Mouse (Mus musculus) adrenal gland, postnatal 14 days (tissue): ENCODE data around the gene Fam19a3. TPM values are rescaled to one million over a fixed set of nuclear protein-coding genes. Genes with fewer than 3 reads are reported as not detected.
A peak's percentile ranks its signal among the peaks of the same experiment; 100 is the strongest.
"Not testable (repeated sequence)": the region's sequence is repeated elsewhere in the genome, so short reads cannot be mapped to it uniquely, and the experiment has no call there.

Experiments
- DNase-seq: peaks from one replicate; pipeline ENCODE4 v3.0.0; 2021; ENCODE audit warnings: mixed read lengths
- long read RNA-seq, 2 experiments: library from polyadenylated mRNA; stranded (forward); transcript quantifications; one replicate each; pipeline ENCODE4 v2.0.0; 2021
- total RNA-seq: library from RNA; stranded (reverse); gene quantifications from 2 replicates; pipeline ENCODE4 v1.2.3, GENCODE M21; 2021

The Fam19a3 gene
- total RNA-seq: 0.90 and 1.9 TPM in 2 replicates
- long read RNA-seq, experiment 1, partial matches to known transcripts: 1 of 2 reads
- long read RNA-seq, experiment 1, other reads (novel, unspliced or antisense): 1 of 2 reads
- long read RNA-seq, experiment 2: 0 reads

DNA sequence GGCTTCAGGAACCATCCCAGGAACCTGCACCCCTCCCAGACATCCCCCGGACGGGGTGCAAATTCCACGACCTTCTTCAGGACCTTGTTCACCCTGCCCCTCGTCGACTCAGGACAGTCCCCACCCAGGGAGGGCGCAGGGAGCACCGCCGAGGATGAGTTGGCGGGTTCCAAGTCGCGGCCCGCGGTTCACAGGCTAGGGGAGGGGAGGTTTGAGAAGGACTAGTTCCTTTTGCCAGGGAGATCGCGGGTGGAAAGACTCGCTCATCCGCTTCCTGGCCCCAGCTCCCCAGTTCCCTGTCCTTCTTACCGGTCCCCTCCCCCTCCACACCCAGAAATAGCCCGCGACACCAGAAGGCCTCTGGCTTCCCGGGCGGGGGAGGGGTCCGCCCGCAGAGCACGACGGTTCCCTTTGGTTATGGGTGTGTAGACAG lies at the start of gene Fam19a3:
TSS of gene Fam19a3 (minus strand) at position 370 of the 433 bp plus-strand sequence.
- peak; percentile 63 for DNase-seq

DNA sequence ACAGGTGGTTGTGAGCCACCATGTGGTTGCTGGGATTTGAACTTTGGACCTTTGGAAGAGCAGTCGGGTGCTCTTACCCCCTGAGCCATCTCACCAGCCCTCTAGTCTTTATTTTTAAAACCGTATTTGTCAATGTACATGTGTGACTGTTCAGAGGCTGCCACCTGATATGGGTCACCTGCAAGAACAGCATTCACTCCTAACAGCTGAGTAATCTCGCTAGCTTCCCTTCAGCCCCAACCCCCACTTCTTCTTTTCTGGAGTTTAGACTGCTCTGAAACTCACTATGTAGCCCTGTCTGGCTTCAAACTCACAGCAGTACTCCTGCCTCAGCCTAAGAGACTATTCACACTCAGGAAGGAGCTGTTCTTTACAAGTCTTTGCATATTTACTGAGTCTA lies 40.8 kb upstream of the Fam19a3 start:
- DNase-seq: no peak

DNA sequence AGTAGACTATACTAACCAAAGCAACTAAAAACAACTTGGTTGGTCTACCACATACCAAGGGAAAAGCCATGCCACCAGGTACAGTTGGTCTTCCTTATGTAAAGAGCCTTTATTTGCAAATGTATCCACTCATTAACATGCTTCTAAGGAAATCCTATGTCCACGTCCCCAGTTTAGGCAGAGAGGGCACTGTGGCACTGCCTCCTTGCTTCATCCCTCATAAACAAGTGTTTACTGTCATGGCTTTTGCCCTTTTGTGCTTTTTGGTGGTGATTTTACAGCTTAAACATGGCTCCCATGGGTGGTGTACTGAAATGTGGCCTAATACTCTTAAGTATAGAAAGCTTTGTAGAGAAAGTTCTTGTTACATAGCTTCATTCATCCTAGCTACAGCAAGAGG lies 38.8 kb upstream of the Fam19a3 start:
- DNase-seq: no peak

DNA sequence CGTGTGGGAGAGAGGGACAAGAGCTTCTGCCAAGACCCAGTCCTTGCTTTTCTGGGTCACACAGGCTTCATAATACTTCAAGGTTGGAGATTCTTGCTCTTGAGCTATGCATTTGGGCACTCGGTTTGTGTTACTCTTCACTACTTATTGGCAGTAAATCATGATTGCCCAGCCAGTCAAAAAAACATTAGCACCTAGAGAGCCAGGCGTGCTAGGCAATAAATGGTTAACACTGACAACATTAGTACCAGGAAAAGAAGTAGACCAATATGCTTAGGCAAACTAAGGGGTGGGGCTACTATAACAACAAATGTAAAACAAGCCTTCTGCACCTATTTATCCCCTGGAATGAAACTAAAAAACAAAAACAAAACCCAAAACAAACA lies 37.1 kb upstream of the Fam19a3 start:
- no peak for DNase-seq

DNA sequence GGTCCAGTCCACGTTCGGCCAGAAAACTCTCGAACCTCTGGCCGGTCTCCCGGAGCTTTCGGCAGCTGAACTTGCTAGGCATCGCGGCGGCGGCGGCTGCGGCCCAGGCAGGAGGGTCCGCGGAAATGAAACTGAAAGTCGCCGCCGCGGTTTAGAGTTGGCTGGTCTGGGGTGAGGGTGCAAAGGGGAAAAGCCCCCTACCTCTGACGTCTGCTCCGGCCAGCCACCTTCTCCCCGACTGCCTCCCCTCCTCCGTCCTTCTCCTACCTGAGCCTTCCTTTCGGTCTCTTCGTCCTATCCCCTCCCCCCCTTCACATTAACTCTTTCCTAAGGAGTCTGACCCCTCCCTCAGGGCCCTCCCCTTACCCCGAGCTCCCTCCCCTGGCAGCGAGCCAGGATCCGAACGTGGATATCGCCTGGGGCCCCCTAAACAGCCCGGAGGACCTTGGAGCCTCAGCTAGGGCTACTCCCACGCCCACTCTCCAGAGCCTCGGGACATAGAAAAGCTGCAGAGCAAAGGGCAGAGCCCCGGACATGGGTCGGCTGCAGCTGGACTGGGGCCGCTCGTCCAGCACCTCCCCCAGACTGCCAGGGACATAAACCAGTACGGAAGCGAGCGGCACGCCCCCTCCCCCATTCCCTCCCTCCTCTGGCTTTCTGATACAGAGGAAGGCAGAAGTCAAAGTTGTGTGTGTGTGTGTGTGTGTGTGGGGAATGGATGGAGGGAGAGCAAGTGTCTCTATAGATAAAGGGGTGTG lies 36.5 kb upstream of the Fam19a3 start, which contains the start of gene Mov10:
TSS of gene Mov10 (minus strand) at position 573 of the 758 bp plus-strand sequence.
- peak; percentile 87 for DNase-seq

DNA sequence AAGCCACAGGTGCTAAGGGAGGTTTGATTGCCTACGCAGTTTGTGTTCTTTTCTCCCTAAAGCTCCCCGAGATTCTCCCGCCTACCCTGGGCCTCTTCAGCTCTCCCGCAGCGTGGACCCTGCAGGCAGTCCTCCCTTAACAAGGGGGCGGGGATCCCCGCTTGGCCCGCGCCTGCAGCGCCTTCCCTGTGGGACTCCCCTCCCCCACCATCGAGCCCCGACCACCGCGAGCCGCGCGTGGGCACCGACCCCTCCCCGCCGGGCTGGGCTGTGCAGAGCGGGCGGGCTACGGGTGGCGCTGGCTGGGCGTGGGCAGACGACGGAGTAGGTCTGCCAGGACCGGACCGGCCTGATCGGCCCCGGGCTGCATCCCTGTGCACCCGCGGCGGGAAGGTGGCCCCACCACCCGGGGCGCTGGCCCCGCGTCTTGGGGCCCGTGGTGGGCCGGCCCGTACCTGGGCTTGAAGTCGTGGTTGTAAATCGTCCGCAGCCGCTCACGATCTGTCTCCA lies 35.9 kb upstream of the Fam19a3 start:
- DNase-seq: peak; percentile 81

DNA sequence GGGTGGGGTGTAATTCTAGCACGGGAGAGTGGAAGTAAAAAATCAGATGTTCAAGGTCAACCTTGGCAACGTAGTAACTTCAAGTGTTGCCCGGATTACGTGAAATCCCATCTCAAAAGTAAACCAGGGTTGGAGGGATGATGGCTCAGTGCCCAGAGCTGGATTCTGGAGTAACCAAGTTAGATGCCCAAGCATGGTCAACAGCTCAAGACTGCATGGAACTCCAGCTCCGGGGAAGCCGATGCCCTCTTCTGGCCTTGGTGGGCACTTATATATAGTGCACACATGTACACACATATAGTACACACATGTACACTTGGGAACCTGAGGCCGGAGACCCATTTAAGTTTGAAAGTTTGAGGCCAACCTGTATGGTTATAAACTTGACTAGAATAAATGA lies 34.5 kb upstream of the Fam19a3 start:
- peak; percentile 21 for DNase-seq

DNA sequence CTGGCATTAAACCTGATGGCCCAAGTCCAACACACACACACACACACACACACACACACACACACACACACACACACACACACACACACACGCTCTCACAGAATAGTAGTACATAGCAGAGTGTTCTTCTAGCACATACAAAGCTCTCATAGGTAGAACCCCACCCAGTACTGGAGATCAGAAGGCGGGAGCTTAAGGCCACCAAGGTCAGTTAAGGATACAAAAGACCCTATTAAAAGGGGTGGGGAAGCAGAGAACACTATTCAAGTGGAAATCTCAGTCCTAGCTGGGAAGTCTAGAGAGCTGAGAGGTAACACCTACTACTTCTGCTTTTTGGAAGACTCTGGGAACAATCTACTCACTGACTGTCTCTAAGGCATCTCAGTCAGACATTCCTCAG lies 33.7 kb upstream of the Fam19a3 start:
- DNase-seq: no peak

DNA sequence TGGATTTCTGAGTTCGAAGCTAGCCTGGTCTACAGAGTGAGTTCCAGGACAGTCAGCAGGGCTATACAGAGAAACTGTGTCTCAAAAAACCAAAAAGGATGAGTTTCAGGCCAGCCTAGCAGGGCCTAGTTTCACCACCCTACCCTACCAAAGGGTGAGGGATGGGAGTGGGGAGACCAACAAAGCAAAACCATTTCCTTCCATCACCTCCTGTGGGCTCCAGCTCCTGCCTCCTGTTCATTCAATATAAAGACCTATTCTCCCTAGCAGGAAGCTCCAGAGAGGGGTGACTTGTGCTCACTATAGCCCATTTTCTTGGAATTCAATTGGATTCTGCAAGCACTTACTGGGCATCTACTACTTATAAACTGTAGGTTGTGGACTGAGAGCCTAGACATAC lies 33.1 kb upstream of the Fam19a3 start:
- no peak for DNase-seq

DNA sequence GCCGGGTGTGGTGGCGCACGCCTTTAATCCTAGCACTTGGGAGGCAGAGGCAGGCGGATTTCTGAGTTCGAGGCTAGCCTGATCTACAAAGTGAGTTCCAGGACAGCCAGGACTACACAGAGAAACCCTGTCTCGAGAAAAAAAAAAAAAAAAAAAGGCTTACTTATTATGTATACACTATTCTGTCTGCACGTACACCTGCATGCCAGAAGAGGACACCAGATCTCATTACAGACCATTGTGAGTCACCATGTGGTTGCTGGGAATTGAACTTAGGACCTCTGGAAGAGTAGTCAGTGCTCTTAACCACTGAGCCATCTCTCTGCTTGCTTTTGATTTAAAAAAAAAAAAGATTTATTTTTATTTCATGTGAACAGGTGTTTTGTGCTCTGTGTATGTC lies 31.6 kb upstream of the Fam19a3 start:
- not testable (repeated sequence) for DNase-seq

DNA sequence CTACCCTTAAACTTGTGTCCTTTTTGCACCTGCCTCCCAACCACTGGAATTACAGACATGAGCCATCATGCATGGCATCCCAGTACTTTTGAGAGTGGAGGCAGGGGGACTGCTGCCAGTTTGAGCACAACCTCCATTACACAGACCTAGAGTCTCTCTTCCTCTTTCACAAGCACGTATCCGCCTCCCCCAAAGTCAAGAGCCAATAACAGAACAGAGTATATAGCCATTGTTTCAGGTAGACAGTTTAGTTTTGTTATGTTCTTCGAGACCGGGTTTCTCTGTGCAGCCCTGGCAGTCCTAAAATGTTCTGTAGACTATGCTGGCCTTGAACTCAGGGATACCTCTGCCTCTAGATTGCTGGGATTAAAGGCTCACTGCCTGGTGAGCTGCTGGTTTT lies 30.6 kb upstream of the Fam19a3 start:
- no peak for DNase-seq

DNA sequence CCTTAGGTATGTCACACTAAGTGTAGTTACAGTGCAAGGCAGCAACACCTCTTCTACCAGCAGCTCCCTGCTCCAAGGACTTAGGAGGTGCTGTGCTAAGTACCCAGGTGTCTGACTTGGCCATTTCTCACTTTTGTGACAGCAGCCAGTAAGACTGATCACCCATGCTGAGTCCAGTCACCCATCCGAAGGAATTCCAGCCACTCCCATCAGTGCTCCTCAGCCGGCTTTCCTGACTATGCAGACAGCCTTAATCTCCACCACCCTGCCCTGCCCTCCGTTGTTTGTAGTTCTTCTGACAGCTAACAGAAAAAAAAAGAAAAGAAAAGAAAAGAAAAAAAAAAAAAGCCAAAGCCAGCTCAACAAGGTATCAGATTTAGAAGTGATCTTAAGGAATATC lies 30.1 kb upstream of the Fam19a3 start:
- DNase-seq: no peak

DNA sequence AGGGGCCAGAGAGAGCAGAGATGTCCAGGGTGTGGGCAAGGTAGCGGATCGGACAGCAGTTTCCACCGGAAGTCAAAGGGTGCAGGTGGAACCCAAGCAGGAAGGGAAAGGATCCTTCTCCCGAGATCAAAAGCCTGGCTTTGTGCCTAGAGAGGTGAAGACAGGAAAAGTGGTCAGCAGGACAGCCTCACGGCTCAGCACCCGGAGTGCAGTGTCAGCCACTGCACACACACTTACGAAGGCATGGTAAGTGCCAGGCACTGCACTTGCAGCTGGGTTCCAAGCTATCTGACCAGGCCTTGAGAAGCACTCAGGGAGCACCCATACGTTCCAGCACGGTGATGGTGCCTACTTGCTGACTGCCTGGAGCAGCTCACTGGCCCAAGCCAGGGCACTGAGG lies 23.9 kb upstream of the Fam19a3 start:
- no peak for DNase-seq

DNA sequence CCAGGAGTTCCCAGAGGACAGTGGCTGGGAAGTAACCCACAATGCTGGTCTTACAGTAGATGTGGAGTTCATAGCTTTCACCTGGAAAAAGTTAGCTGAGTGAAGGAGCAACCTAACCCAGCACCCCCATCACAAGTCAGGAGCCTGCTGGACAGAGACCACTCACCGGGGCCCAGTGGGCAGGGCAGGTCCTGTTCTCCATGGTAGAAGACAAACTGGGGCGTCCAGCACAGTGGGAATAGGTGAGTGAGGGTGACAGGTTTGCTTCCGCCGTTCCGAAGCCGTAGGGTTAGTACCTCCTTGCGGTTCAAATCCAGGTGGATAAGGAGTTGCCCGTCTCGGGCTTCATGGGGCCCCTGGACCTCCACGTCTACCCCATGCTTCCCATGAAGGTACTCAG lies 22.7 kb upstream of the Fam19a3 start:
- DNase-seq: no peak

DNA sequence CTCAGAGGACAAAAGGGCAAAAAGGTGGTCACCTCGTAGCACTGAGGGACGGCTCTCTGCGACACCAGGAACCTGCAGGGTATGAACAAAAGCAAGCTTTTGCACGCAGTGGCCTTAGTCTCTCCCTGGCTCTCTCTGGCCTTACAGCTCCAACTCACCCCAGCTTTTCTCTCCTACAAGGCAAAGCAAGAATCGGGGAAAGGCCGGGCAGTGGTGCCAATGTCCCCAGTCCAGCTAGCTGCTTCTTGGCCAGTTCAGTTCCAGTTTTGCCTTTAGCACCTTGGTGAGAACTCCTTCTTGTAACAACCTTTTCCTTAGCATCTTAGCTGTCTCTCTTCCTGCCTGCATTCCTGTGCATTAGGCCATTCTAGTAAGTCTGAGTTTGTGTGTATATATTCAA lies 19.8 kb upstream of the Fam19a3 start:
- DNase-seq: no peak

DNA sequence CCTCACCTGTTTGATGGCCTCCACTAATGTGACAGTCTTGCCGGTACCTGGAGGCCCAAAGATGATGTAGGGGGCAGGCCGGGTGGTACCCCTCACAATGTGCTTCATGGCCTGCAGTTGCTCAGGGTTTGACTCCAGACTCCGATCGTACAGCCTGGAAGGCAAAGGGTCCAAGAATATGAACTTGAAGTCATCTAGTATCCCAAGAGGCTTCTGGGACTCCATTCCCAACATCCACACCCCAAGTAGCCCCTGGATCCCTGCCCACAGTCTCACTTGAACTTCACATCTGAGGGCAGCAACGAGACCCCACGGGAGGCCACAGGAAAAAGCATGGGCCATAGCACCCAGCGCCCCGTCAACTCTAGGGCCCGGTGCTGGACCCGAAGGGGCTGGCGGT lies 19.0 kb upstream of the Fam19a3 start:
- DNase-seq: no peak

DNA sequence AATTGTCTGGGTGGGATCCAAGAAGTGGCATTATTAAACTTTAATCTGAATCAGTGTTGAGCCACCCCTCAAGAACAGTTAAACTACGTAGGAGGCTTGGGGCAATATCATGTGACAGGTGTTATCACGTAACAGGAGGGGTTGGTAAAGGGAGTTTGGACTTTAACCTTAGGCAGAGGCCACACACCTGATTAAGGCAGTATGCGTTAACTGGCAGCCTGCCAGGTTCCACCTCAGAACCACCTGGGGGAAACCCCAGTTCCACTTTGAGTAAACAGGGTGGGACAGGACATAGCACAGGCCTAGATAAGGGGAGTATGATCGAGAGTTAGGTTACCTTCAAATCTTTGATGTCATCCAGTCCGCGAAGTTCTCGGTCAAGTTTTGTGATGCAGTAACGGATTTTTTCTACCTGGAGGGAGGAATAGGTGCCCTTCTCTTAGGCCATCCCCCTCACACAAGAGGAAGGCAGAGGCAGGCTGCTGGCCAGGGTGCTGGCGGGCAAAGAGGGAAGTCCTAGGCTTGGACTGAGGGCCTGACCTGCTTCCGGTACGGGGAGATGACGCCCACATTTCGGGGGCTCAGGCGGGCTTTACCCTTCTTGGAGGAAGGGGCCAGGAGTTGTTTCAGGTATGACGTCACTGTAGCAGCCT lies 14.9 kb upstream of the Fam19a3 start:
- DNase-seq: no peak

DNA sequence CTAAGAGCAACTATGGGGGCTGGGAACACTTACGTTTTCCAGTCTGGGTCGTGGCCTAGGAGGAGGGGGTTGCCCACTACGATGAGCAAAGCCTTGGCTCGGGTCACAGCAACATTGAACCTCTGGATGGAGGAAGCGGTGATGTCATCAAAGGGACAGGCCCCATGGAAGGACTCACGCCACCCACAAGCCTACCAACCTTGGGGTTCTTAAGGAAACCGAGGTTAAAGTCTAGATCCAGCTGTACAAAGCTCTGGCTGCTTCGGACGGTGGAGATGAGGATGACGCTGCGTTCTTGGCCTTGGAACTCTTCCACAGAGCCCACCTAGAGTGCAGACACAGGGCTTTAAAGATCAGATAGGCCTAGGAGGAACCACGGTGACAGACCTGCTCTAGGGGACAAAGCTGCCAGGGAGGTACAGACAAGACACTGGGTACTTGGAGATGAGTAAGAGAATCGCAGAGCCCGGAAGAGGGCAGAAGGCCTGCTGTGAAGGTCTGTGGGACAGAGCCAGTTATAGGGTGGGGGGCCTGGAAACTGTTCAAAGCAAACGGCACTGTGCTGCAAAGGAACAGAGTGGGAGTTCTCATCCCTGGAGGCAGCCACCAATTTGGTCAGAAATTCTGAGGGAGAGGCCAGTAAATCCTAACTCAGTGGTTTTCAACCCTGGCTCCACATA lies 14.2 kb upstream of the Fam19a3 start:
- peak; percentile 64 for DNase-seq

DNA sequence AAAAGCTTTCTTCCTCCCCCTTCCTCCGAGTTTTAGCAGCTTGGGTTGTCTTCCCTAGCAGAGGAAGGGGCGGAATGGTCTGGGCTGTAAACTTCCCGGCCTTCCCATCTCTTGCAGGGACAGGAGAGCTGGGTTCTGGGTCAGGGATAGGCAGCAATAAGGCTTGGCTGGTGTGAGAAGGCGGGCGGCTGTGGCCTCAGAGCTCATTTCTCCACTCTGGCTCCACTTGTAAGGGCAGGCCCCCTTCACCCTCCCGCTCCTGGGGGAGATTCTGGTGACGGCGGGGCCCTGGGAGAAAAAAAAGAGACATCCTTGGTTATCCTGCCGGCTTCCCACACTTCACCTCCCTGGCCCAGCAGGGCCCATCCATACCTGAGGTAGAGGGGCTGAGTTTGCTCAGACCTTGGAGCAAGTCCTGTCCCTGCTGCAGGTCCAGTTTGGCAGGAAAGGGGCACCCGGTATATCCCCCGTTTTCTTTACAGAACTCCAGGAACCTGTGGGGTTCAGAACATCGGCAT lies 13.4 kb upstream of the Fam19a3 start:
- no peak for DNase-seq

DNA sequence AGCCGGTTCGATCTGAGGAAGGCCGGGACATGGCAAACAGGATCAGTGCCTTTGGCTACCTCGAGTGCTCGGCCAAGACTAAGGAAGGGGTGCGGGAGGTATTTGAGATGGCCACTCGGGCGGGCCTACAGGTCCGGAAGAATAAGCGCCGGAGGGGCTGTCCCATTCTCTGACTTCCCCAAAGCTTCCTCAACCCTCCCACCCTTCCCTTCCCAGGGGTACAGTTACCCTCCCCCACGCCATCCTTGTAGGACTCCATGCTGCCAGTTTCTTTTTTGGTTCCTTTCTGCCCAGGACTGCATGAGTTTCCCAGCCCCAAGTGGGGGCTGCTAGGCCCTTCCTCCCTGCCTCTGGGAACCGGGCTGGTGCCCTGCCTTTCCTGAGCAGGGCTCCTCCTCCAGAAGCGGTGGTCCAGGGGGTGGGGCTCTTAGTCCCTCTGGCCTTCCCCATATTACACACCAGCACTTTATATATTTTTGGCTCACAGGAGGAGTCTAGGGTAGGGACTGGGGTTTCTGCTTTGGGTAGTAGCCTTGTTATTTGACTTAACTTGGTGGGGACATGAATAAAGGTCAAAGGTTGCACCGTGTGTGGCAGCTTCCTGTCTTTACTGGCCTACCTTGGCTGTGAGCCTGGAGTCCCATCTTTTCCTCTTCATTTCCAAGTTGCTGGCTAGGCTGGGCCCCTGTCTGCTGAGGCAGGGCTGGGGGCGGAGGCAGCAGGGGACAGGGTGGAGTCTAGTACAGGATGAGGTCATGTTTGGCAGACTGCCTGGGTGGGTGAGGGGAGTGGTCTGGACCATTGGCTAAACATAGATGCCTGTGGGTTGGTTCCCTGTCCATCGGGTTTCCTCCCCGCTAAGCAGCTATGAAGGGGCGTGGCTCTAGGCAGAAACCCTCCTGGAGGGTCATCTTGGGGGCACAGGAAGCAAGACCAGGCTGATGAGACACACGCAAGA lies 12.5 kb upstream of the Fam19a3 start:
- peak; percentile 96 for DNase-seq
